Mouse (Mus musculus) spleen, adult 2 months (tissue): ENCODE results near the gene Dgki.

Experiments used
- CTCF ChIP-seq: fragments of 200-500 bp; IDR thresholded peaks from 2 replicates; pipeline ENCODE4 v1.5.1; 2011; ENCODE audit warnings: mild to moderate bottlenecking, inconsistent platforms; ENCODE audit not compliant: insufficient read depth, insufficient read length, insufficient replicate concordance; ENCODE audit errors: extremely low read depth
- POLR2A ChIP-seq: fragments of 200-500 bp; IDR thresholded peaks from 2 replicates; pipeline ENCODE4 v1.6.1; 2011; ENCODE audit warnings: low read depth, low read length, inconsistent platforms

DNA sequence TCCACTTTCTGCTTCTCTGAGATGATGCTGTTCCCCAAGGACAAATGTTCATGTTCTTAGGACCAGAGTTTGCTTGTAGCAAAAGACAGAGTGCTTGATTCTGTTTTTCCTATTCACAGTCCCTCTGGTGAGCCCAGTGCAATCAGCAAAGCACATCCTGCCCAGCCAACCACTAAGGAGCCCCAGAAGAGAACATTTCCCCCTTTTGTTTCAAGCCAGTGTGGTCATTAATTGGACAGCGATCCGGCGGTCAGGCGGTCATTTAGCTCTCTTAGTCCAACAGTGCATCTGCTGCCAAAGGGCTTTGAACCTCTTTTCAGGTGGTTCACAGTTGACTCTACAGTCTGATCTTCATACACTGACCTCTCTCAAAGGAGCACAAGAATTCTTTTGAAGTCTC lies 10.6 kb upstream of the Dgki start:
- TF ChIP-seq POLR2A (no peak), CTCF (no peak)
